Mouse (Mus musculus): ENCODE data around the gene Itga7.

Itga7 gene

DNA sequence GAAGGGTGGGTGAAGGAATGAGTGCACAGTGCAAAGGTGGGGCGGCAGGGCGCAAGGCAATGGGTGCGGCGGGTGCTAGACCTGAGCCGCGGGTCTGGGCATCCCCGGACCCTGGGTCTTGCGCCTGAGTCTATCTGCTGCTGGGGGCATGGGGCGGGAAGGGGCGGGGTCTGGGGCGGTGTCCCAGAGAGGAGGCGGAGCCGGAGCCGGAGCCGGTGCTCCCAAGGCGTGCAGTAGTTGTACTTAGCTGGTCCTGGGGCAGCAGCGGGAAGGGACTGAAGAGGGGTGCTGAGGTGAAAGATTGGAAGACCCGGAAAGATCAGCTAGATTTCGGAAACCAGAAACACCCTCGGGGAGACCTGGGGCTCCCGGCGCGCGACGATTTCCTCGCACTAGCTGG is at the start of gene Itga7:
TSS of gene Itga7 (plus strand) at position 245 of the 400 bp plus-strand sequence.
- DNase-seq (ENCODE audit: extremely low read depth, low read depth): no peak

DNA sequence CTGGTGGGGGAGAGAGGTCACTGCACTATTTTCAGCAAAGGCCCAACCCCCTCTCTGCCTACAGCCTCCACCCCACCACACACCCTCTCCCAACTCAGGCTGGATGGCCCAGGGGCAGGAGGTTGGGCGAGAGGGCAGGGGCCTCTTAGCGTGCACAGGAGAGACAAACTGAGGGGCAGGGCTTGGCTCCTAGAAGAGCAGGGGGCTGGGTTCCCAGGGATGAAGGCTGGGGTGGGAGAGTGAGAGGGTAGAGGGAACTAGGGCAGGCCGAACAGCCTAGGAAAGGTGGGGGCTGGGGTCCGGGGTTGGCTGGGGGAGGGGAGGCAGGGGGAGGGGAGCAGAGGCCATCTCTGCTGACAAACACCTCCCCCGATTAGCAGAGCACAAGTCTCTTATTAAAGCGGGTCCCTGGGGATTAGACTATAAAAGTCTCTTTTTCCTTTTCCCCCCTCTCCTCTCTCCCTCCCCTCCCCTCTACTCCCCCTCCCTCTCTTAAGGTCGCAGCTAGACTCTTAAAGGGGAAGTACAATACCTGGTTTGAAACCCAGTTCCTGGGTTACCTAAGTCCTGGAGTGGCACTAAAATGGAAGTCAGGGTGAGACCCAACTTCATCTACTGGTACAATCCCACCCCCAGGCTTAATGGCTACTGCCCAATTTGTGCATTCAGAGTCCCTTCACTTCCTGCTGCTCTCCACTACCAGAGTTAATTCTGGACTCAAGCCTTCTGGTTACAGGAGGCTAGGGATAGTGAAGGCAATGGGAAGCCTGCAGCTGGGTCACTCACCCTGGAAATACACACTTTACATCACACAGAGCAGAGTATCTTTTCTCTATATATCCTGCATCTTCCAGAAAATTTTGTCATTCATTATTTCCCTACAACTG is 44.4 kb upstream of the Itga7 start:
- no peak for DNase-seq (ENCODE audit: extremely low read depth, low read depth)

GRCm38 (mm10) chr10:128889846-128890245 is 43.8 kb upstream of the Itga7 start:
- no peak for DNase-seq (ENCODE audit: extremely low read depth, low read depth)

- DNase-seq (ENCODE audit: extremely low read depth, low read depth): no peak
Measured at GRCm38 (mm10) chr10:128890383-128891295, 43.0 kb upstream of the Itga7 start.

GRCm38 (mm10) chr10:128891296-128892094 is 42.1 kb upstream of the Itga7 start, which contains the start of gene Gdf11:
TSS of gene Gdf11 (minus strand) at chr10:128891718.
- peak; percentile 49 for DNase-seq (ENCODE audit: extremely low read depth, low read depth)

- no peak for DNase-seq (ENCODE audit: extremely low read depth, low read depth)
Measured at GRCm38 (mm10) chr10:128892246-128892645, 41.4 kb upstream of the Itga7 start.

GRCm38 (mm10) chr10:128895437-128895836 is 38.2 kb upstream of the Itga7 start:
- peak; percentile 80 for DNase-seq (ENCODE audit: extremely low read depth, low read depth)

DNA sequence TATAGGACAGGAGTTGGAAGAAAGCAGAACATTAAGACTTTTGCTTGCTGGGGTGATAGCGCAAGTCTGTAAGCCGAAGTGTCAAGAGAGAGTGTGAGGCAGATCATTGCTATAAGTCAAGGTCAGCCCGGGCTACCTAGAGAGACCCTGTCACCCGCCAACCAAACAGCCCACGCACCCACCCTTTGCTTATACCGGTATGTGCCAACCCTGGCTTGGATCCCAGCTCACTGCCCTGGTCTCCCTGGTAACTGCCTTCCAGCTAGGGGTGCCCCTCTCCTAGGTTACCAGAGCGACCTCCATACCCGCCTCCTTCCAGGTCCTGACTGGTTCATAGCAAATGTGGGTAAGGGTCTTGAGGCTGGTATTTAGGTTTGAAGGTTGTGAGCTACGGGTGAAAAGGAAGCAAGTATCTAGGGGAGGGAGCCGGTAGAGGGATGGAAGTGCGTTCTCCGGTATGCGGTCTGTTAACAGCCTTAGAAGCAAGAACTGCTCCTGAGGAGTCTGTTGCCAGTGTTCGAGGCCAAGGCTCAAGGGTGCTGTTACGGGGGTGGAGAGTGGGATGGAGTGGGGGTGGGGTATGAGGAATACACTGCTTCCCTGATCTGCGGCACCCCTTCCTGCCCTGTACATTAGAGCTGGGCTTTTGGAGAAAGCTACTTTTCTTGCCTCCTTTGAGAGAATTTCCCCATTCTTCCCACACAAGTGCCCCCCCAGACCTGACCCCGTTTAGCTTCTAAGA is 37.5 kb upstream of the Itga7 start:
- DNase-seq (ENCODE audit: extremely low read depth, low read depth): no peak

DNA sequence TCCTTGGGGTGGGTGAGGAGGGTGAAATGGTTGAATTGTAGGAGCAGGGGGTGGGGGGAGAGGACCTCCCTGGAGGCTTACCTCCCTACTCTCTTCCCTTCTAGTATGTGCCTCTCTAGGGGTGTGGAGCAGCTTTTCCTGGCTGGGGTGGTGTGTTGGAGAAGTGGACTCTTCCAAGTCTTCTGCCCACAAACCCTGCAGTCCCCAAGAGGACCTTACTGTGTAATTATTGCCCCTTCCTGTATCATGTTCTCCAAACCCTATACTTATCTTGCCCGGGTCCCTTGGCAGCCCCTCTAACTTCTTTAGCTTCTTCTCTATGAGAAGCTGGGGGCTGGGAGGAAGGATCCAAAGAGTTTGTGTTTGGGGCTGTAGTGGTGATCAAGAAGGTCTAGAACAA is 36.8 kb upstream of the Itga7 start:
- DNase-seq (ENCODE audit: extremely low read depth, low read depth): no peak

DNA sequence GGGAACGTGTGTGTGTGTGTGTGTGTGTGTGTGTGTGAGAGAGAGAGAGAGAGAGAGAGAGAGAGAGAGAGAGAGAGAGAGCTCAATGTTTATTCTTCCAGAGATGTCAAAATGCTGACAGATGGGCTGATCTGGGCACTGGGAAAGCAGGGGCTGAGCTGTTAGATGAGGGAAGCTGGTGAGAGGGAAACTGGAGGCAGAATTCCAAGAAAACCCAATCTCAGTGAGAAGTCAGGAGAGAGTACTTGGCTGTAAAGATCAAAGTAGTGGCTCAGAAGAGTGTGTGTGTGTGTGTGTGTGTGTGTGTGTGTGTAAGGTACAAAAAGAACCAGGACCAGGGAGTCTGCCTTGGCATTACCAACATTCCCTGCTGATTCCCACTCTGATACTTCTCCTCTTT is 36.1 kb upstream of the Itga7 start:
- no peak for DNase-seq (ENCODE audit: extremely low read depth, low read depth)

- DNase-seq (ENCODE audit: extremely low read depth, low read depth): no peak
Measured at GRCm38 (mm10) chr10:128899759-128900490, 33.7 kb upstream of the Itga7 start.

- no peak for DNase-seq (ENCODE audit: extremely low read depth, low read depth)
Measured at GRCm38 (mm10) chr10:128900698-128901097, 32.9 kb upstream of the Itga7 start, which contains the start of gene Cd63. TSS of gene Cd63 (plus strand) at chr10:128900989.

GRCm38 (mm10) chr10:128901409-128901808 is 32.2 kb upstream of the Itga7 start:
- DNase-seq (ENCODE audit: extremely low read depth, low read depth): no peak

DNA sequence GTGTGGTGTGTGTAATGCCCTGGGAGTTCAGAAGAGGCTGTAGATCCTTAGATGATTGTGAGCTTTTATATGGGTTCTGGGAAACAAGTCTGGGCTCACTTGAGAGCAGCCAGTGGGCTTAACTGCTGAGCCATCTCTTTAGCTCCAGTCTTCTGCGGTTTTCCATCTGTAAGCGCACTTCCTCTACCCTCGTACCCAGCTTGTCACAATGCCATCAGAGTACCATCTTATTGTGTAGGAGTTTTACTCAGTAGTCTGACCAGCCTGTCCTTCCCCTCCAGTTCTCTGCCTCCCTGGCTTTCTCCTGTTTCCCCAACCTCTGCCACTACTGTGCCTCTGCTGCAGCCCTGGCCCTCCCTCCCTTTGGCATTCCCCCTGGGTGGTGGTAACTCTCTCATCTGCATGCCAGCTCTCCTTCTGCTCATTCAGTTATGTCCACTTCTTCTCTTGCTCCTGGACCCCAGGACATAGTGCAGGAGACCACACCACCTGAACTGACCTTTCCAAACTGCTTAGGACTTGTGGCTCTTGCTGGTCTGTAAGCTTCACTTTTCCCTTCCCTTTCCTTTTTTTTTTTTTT is 31.1 kb upstream of the Itga7 start:
- no peak for DNase-seq (ENCODE audit: extremely low read depth, low read depth)

DNA sequence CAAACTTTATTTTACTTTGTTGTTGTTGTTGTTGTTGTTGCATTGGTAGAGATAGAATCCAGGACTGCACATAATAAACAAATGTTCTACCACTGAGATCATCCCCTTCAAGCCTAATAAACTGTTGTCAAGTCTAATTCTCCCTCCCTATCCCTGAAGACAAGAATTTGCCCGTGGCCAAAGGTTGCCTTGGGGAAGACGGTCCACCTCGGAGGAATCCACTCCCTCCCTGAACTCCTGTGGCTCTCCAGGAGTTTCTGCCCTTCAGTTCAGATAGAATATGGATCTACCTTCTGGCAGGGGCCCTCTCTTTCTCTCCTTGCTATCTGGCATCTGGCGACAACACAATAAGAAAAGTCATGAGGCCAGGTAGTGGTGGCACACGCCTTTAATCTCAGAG is 28.8 kb upstream of the Itga7 start:
- DNase-seq (ENCODE audit: extremely low read depth, low read depth): no peak

- DNase-seq (ENCODE audit: extremely low read depth, low read depth): no peak
Measured at GRCm38 (mm10) chr10:128908778-128909448, 24.7 kb upstream of the Itga7 start.

GRCm38 (mm10) chr10:128909567-128910028 is 24.0 kb upstream of the Itga7 start:
- no peak for DNase-seq (ENCODE audit: extremely low read depth, low read depth)

DNA sequence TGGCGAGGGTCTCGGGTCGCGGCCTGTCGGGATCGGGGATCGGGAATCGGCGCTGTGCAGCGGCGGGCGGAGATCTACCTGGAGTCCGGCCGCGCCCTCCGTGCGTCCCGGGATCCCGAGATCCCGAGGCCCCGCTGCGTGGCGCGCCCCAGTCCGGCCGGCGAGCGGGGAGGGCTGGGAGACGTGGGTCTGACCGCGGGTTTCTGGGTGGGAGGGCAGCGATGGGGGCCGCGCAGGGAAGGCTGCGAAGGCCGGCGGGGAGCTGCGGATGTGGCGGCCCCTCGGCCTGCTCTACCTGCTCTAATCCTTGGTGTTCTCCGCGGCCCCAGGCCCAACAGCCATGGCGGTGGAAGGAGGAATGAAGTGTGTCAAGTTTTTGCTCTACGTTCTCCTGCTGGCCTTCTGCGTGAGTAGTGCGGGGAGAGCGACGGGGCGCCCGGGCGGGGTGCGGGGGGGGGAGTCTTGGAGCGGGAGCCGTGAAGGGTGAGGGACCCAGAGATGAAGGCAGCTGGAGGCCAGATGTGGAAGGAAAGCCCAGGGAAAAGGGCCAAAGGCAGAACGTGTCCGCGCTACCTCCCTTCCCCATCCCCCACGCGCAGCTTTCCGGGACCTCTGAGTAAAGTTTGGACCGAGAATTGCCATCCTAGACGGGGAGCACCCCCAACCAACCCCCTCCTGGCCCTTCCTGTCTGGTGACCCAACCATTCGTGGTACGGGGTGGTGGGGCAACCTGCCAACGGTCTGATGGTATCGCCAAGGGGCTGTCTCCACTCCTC is 23.4 kb upstream of the Itga7 start:
- no peak for DNase-seq (ENCODE audit: extremely low read depth, low read depth)

Data from MEL-GATA-1-ER (cell line).